Mouse (Mus musculus): ENCODE results near the gene Rest. TPM values are rescaled to one million over a fixed set of nuclear protein-coding genes. Genes with fewer than 3 reads are reported as not detected.

Rest gene
- total and polyA plus RNA-seq, 2 experiments from 2014 or later: 14.7 to 20.3 TPM

GRCm38 (mm10) chr5:77266886-77267401 lies 1.7 kb downstream of the Rest start:
- ATAC-seq (ENCODE audit: insufficient read depth, low read depth): no peak
- Histone ChIP-seq H3K36me3 (replicated peaks; ENCODE audit: control insufficient read depth, insufficient read depth, low read length) (peaks cover 16% of the 10 kb centered on the region), H3K9ac (replicated peaks; ENCODE audit: low read depth, low read length) (peak overlapping the region; percentile 95), H3K4me1 (ENCODE audit: control insufficient read depth, insufficient read depth) (peaks cover 16% of the 10 kb centered on the region), H3K27ac (ENCODE audit: low read depth) (peak overlapping the region; percentile 97), H3K4me2 (ENCODE audit: low read depth, low read length) (peak overlapping the region; percentile 81), H3K27me3 (ENCODE audit: control insufficient read depth, insufficient read depth, low read length) (no peaks in the 10 kb centered on the region), H3K4me3 (ENCODE audit: low read depth, low read length) (peak overlapping the region; percentile 97), H3K9me3 (replicated peaks; ENCODE audit: control insufficient read depth, low read length) (no peaks in the 10 kb centered on the region)
- no peak for TF ChIP-seq EP300 (IDR thresholded peaks at IDR 0.05; ENCODE audit: low read depth)
- no peak for TF ChIP-seq CTCF (IDR thresholded peaks at IDR 0.05; ENCODE audit: low read depth)
- WGBS: 3% methylated on average over 11 of the region's 11 CpGs
- peak; percentile 24 for DNase-seq (ENCODE audit: low spot score)

DNA sequence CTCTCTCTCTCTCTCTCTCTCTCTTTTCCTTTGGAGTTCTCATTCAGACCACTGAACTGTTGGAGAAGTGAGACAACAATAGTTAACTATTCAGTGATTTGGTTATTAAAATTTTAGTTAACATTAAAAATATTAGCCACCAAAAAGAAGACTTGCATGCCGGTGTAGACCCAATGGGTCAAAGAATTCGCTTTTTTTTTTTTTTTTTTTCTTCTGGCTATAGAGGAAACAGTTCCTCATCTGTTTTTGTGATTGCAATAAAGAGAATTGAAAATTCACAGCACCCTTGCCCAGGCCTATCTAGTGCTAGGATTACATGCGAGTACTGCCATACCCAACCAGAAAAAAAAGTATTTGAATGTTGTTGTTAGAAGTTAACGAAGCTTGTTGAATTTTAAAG lies 2.1 kb downstream of the Rest start:
- ATAC-seq (ENCODE audit: insufficient read depth, low read depth) (no peak), DNase-seq (ENCODE audit: low spot score) (no peak)
- peaks cover 20% of the 10 kb centered on the region for H3K36me3 ChIP-seq (replicated peaks; ENCODE audit: control insufficient read depth, insufficient read depth, low read length)
- H3K4me3 ChIP-seq (ENCODE audit: low read depth, low read length): peak overlapping the region; percentile 97
- H3K4me1 ChIP-seq (ENCODE audit: control insufficient read depth, insufficient read depth): peaks cover 16% of the 10 kb centered on the region
- H3K9ac ChIP-seq (replicated peaks; ENCODE audit: low read depth, low read length): no peak overlapping the region
- WGBS: 67% methylated on average over 4 of the region's 4 CpGs
- peak overlapping the region; percentile 81 for H3K4me2 ChIP-seq (ENCODE audit: low read depth, low read length)
- H3K9me3 ChIP-seq (replicated peaks; ENCODE audit: control insufficient read depth, low read length): no peaks in the 10 kb centered on the region
- TF ChIP-seq EP300 (IDR thresholded peaks at IDR 0.05; ENCODE audit: low read depth): no peak
- H3K27me3 ChIP-seq (ENCODE audit: control insufficient read depth, insufficient read depth, low read length): no peaks in the 10 kb centered on the region
- H3K27ac ChIP-seq (ENCODE audit: low read depth): no peak overlapping the region; the same call in 1 of the 2 replicates

GRCm38 (mm10) chr5:77267957-77268624 lies 2.8 kb downstream of the Rest start:
- Histone ChIP-seq H3K36me3 (replicated peaks; ENCODE audit: control insufficient read depth, insufficient read depth, low read length) (peaks cover 25% of the 10 kb centered on the region), H3K9ac (replicated peaks; ENCODE audit: low read depth, low read length) (no peak overlapping the region), H3K9me3 (replicated peaks; ENCODE audit: control insufficient read depth, low read length) (no peaks in the 10 kb centered on the region), H3K4me1 (ENCODE audit: control insufficient read depth, insufficient read depth) (peaks cover 16% of the 10 kb centered on the region), H3K27me3 (ENCODE audit: control insufficient read depth, insufficient read depth, low read length) (no peaks in the 10 kb centered on the region), H3K4me3 (ENCODE audit: low read depth, low read length) (no peak overlapping the region), H3K4me2 (ENCODE audit: low read depth, low read length) (no peak overlapping the region), H3K27ac (ENCODE audit: low read depth) (no peak overlapping the region)
- TF ChIP-seq EP300 (IDR thresholded peaks at IDR 0.05; ENCODE audit: low read depth): no peak
- TF ChIP-seq CTCF (IDR thresholded peaks at IDR 0.05; ENCODE audit: low read depth): no peak
- 92% methylated on average over 30 of the region's 30 CpGs for WGBS
- ATAC-seq (ENCODE audit: insufficient read depth, low read depth): no peak
- DNase-seq (ENCODE audit: low spot score): no peak

GRCm38 (mm10) chr5:77269399-77269798 lies 4.1 kb downstream of the Rest start:
- ATAC-seq (ENCODE audit: insufficient read depth, low read depth): no peak
- Histone ChIP-seq H3K4me1 (ENCODE audit: control insufficient read depth, insufficient read depth) (peaks cover 16% of the 10 kb centered on the region), H3K36me3 (replicated peaks; ENCODE audit: control insufficient read depth, insufficient read depth, low read length) (peaks cover 35% of the 10 kb centered on the region), H3K27me3 (ENCODE audit: control insufficient read depth, insufficient read depth, low read length) (no peaks in the 10 kb centered on the region), H3K9me3 (replicated peaks; ENCODE audit: control insufficient read depth, low read length) (no peaks in the 10 kb centered on the region), H3K27ac (ENCODE audit: low read depth) (no peak overlapping the region), H3K4me3 (ENCODE audit: low read depth, low read length) (no peak overlapping the region), H3K9ac (replicated peaks; ENCODE audit: low read depth, low read length) (no peak overlapping the region), H3K4me2 (ENCODE audit: low read depth, low read length) (no peak overlapping the region)
- 78% methylated on average over 8 of the region's 8 CpGs for WGBS
- TF ChIP-seq CTCF (IDR thresholded peaks at IDR 0.05; ENCODE audit: low read depth) (peak; percentile 33), EP300 (IDR thresholded peaks at IDR 0.05; ENCODE audit: low read depth) (no peak)
- no peak for DNase-seq (ENCODE audit: low spot score)

- no peak overlapping the region for H3K9ac ChIP-seq (replicated peaks; ENCODE audit: low read depth, low read length)
- no peak overlapping the region for H3K27ac ChIP-seq (ENCODE audit: low read depth)
- H3K36me3 ChIP-seq (replicated peaks; ENCODE audit: control insufficient read depth, insufficient read depth, low read length): peaks cover 64% of the 10 kb centered on the region
- H3K4me2 ChIP-seq (ENCODE audit: low read depth, low read length): no peak overlapping the region
- no peak overlapping the region for H3K4me3 ChIP-seq (ENCODE audit: low read depth, low read length)
- WGBS: 77% methylated on average over 7 of the region's 7 CpGs
- ATAC-seq (ENCODE audit: insufficient read depth, low read depth): no peak
- DNase-seq (ENCODE audit: low spot score): no peak
- H3K9me3 ChIP-seq (replicated peaks; ENCODE audit: control insufficient read depth, low read length): no peaks in the 10 kb centered on the region
- TF ChIP-seq CTCF (IDR thresholded peaks at IDR 0.05; ENCODE audit: low read depth) (no peak), EP300 (IDR thresholded peaks at IDR 0.05; ENCODE audit: low read depth) (no peak)
- H3K4me1 ChIP-seq (ENCODE audit: control insufficient read depth, insufficient read depth): peaks cover 6% of the 10 kb centered on the region; the same call in 1 of the 2 replicates
- H3K27me3 ChIP-seq (ENCODE audit: control insufficient read depth, insufficient read depth, low read length): no peaks in the 10 kb centered on the region
Measured at GRCm38 (mm10) chr5:77273151-77273550, 7.9 kb downstream of the Rest start.

DNA sequence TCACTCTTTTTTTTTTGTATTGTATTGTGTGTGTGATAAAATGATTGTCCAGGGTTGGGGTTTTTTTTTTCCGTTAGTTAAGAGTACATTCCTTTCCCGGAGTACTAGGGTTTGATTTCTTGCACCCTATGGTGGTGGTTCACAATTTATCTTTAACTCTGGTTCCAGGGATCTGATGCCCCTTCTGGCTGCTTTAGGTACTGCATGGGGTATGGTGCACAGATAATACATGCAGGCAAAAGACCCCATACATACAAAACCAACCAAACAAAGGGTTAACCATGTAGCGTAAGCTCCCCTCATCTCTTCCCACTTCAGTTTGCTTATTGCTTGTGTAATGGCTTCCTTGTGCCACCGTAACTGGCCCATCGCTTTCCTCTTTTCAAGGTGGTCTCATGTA lies 10.7 kb downstream of the Rest start:
- DNase-seq (ENCODE audit: low spot score) (no peak), ATAC-seq (ENCODE audit: insufficient read depth, low read depth) (no peak)
- Histone ChIP-seq H3K27me3 (ENCODE audit: control insufficient read depth, insufficient read depth, low read length) (no peaks in the 10 kb centered on the region), H3K27ac (ENCODE audit: low read depth) (no peak overlapping the region), H3K9me3 (replicated peaks; ENCODE audit: control insufficient read depth, low read length) (no peaks in the 10 kb centered on the region), H3K9ac (replicated peaks; ENCODE audit: low read depth, low read length) (no peak overlapping the region), H3K36me3 (replicated peaks; ENCODE audit: control insufficient read depth, insufficient read depth, low read length) (peaks cover 74% of the 10 kb centered on the region), H3K4me3 (ENCODE audit: low read depth, low read length) (no peak overlapping the region), H3K4me2 (ENCODE audit: low read depth, low read length) (no peak overlapping the region), H3K4me1 (ENCODE audit: control insufficient read depth, insufficient read depth) (no peaks in the 10 kb centered on the region)
- TF ChIP-seq EP300 (IDR thresholded peaks at IDR 0.05; ENCODE audit: low read depth) (no peak), CTCF (IDR thresholded peaks at IDR 0.05; ENCODE audit: low read depth) (peak; percentile 52)
- WGBS: 92% methylated on average over 5 of the region's 5 CpGs

Data from heart, postnatal 0 days (tissue).